Mouse (Mus musculus) thymus, postnatal 4 days (tissue): ENCODE results near the gene Fabp1.

Experiments
- DNase-seq: peaks from one replicate; pipeline ENCODE4 v3.0.0; 2021

Gene Fabp1

DNA sequence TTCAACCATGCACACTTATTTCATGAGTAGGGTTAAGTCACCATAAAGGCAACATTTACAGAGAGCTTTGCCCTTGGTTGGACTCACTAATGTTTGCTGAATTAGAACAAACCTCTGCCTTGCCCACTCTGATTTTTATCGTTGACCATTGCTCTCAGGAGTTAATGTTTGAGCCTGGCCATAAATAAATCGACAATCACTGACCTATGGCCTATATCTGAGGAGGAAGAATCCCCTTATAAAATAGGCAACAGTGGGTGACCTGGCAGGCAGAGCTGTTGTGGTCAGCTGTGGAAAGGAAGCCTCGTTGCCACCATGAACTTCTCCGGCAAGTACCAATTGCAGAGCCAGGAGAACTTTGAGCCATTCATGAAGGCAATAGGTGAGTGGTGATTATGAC, at the start of gene Fabp1:
TSS of gene Fabp1 (plus strand) at position 216 of the 400 bp plus-strand sequence.
- no peak for DNase-seq

GRCm38 (mm10) chr6:71151098-71151497, 48.5 kb upstream of the Fabp1 start:
- no peak for DNase-seq

GRCm38 (mm10) chr6:71153486-71153885, 46.1 kb upstream of the Fabp1 start:
- DNase-seq: no peak

DNA sequence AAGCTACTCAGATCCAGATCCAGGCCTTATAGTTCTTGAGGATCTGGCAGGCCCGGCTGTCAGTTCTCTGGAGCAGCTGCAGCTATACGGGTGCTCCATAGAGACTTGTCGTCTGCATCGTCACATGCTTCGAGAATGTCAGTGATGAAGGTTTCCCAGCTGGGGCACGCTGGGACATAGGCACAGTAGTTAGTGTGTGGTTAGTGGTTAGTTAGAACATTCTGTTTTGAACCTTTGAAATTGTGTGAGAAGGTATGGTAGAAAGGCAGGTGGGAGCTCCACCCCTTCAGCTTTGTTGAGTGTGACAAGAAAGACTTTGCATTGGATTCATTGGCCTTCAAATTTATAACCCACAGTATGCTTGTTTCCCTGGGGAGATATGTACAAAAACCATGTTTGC, 44.8 kb upstream of the Fabp1 start:
- DNase-seq: peak; percentile 65

- DNase-seq: peak; percentile 70
These were observed 42.8 kb upstream of the Fabp1 start for GRCm38 (mm10) chr6:71156674-71157326.

GRCm38 (mm10) chr6:71161290-71161689, 38.3 kb upstream of the Fabp1 start:
- DNase-seq: no peak

GRCm38 (mm10) chr6:71162269-71162668, 37.4 kb upstream of the Fabp1 start:
- peak; percentile 73 for DNase-seq

- peak; percentile 73 for DNase-seq
These were observed 35.2 kb upstream of the Fabp1 start for GRCm38 (mm10) chr6:71164394-71164793.

- peak; percentile 26 for DNase-seq
These were observed 33.0 kb upstream of the Fabp1 start for GRCm38 (mm10) chr6:71166551-71167169.

- DNase-seq: no peak
These were observed 26.6 kb upstream of the Fabp1 start for GRCm38 (mm10) chr6:71172812-71173580.

- DNase-seq: no peak
These were observed 19.0 kb upstream of the Fabp1 start for GRCm38 (mm10) chr6:71180596-71180995.

GRCm38 (mm10) chr6:71184941-71185604, 14.6 kb upstream of the Fabp1 start:
- no peak for DNase-seq

DNA sequence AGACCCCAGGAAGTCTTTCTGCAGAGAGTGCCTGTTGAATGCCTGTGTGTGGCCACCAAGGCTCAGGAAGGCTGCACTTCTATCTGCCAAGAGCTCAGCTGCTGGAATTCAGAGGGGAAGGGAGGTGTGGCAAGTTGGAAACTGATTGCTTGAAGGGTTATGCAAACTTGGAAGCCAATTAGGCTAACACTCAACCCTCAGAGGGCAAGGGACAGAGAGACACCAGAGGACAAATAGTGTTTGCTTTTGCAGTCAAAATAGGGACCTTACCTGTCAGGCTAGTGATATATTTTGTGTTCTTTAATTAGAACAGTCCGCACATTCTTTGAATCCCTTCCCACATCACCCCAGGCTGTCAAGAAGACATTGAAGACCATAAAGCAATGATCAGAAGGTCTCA, 10.0 kb upstream of the Fabp1 start:
- no peak for DNase-seq

- DNase-seq: no peak
These were observed 9.1 kb upstream of the Fabp1 start for GRCm38 (mm10) chr6:71190501-71190900.

DNA sequence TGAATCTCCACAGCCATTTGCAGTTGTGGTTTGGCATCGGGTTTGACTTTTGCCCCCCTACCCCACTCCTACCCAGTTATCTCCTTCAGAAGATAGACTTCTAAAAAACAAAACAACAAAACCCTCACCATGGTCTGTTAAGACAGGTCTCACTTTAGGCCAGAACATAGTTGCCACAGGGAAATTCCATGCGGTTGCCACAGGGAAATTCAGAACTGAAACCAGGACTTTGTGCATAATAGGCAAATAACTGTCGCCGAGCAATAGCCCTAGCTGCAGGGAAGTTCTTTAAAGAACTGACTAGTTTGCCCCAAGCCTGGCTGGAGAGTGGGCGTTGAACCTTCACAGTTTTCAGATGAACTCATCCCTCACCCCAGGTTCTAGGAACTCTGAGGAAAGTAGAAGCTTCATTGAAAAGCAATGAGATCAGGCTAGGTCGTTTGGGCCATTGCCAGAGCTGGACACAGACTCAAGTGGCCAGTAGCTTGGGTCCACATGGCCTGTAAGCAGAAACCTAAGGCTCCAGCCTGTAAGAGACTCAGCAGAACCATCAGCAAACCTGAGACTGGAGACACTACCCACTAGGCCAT, 6.4 kb upstream of the Fabp1 start:
- no peak for DNase-seq

DNA sequence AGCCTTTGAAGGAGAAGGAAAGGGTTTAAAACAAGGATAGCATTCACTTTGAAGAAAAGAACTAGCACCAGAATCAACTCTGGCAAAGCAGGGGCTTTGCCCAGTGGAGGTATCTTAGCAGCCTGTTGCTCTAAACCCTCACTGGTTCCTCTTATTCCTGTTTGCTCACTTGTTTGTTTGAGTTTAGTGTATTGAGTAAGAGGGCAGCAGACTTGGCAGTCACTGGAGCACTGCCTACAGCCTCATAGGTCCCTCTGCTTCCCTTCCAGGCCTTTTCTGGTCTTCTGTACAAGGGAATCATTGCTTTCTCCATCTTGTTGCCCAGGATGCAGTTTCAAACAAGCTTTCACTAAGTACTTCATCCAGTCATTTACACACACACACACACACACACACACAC, 3.5 kb upstream of the Fabp1 start:
- DNase-seq: no peak

DNA sequence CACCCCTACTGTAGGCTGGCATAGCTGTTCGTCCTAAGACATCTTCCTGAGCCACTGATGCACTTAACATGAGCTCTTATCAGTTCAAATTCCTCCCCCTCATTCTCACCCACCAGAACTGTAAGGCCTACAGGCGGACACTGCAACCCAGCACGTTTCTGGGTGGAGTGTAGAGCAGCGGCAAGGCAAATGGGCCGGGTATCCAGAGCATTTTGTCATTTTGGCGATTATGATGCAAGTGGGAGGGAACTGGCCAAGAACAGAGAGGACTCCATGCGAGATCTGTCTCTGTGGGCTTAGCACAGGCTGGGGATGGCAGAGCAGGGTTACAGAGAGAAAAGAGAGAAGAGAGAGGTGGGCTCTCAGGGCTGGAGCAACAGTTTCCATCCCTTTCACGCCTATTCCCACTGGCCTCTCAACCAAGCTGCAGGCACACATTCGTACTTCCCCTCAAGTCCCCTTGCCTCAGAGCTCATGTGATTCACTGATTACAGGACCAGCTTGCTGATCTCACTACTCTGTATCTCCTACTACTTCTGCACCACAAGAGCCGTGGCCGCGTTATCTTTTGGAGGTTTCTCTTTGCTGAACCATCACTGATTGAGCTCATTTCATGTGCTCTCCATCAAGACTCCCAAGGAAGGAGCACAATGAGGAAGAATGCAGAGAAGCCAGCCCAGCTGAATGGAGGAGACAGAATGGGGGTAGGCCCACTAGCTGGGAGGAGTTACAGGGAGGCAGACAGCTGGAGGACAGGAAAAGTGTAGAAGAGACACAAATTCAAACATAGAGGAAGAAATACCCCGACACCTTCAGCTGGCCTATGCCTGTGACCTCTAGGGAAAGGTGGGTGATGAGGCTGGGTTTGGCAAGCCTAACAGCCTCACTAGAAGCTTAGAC, 1.7 kb upstream of the Fabp1 start:
- no peak for DNase-seq

GRCm38 (mm10) chr6:71201925-71202324, 2.3 kb downstream of the Fabp1 start:
- no peak for DNase-seq

- DNase-seq: no peak
These were observed 4.0 kb downstream of the Fabp1 start for GRCm38 (mm10) chr6:71203674-71204073.

DNA sequence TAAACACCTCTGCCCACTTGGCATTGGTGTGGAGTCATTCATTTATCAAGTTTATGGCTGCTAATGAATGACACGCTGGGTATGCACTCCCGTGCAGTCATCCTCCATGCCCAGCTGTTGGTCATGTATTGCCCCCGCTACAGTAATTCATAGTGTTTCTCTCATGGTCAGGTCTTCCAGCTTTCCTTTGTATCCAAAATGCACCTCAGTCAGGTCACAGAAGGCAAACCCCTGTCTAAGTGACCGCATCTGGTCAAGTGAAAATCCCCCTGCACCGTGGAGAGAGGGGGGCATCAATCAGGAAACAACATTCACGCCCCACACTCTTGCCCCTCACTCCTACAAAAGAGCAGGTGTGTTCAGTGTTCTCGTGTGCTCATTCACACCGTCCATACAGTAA, 4.5 kb downstream of the Fabp1 start:
- DNase-seq: no peak

DNA sequence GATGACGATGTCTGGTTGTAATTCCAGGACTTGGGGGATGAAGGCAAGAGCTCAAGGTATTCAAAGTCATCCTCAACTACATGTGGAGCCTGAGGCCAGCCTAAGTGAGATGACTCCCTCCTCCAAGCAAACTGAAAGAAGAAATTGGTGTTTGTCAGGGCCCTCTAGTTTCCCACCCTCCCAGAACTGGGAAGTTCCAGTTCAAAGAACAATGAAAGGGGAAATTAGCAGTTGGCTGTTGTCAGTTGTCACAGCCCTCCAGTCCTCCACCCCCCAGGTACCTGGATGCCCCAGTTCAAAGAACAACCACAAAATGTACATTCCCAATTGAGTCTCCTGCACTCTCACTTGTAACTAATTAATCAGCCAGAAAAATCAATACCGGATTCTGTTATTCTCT, 9.1 kb downstream of the Fabp1 start:
- no peak for DNase-seq

DNA sequence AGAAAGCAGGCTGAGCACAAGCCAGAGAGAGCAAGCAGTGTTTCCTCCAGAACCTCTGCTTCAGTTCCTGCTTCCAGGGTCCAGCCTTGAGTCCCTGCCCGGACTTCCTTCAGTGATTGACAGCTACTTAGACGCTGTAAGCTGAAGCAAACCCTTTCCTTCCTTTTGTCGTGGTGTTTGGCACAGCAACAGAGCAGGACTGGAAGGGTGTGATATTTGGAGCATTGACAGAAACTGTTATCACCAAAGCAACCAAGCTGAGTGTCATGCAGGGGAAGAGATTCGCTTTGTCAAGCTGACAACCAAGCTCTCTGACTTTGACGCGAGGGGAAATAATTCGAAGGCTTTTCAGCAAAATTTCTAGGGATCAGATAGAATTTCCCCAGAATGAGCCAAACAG, 12.3 kb downstream of the Fabp1 start:
- no peak for DNase-seq
